35 mouse cellular contexts compared by ENCODE assay signal in genomic region chr11:50736548-50736947, GRCm38 (mm10).
"Had no signal": no experiment of that assay in that cellular context is flagged by ENCODE, and none has a peak within 500 bp of the region (broad histone marks: within the 10 kb centered on the region; RNA-seq: fewer than 3 reads in every experiment).

No protein-coding gene starts in this region.

- H3K27me3 ChIP-seq: heart, embryonic 15.5 days; hindbrain, embryonic 12.5 days; hindbrain, embryonic 13.5 days; hindbrain, embryonic 15.5 days; intestine, embryonic 15.5 days; kidney, embryonic 15.5 days had no signal

- H3K4me1 ChIP-seq: hindbrain, embryonic 12.5 days; hindbrain, embryonic 13.5 days; hindbrain, embryonic 15.5 days; kidney, embryonic 15.5 days had no signal

- H3K9me3 ChIP-seq: heart, embryonic 10.5 days; heart, embryonic 13.5 days; heart, embryonic 15.5 days; hindbrain, embryonic 10.5 days; hindbrain, embryonic 12.5 days; hindbrain, embryonic 13.5 days; hindbrain, embryonic 15.5 days; intestine, embryonic 15.5 days; kidney, embryonic 15.5 days had no signal

- DNase-seq: heart, postnatal 10 days; heart, postnatal 14 days; heart, postnatal 36 days; heart, postnatal 4 days; kidney, adult 11 months; kidney, adult 18-20 months; kidney, adult 2 months; kidney, adult 8-10 months; kidney, adult 9 months; kidney, postnatal 10 days; kidney, postnatal 14 days; kidney, postnatal 25 days; kidney, postnatal 36 days; kidney, postnatal 4 days; layer of hippocampus, adult 9-11 months; layer of hippocampus, postnatal 36 days had no signal

- H3K4me3 ChIP-seq: heart, embryonic 10.5 days; heart, embryonic 12.5 days; heart, embryonic 13.5 days; heart, embryonic 15.5 days; hindbrain, embryonic 10.5 days; hindbrain, embryonic 12.5 days; hindbrain, embryonic 13.5 days; hindbrain, embryonic 15.5 days; intestine, embryonic 15.5 days; kidney, embryonic 15.5 days; layer of hippocampus, adult 2 months had no signal

- H3K36me3 ChIP-seq: heart, embryonic 10.5 days; heart, embryonic 12.5 days; heart, embryonic 15.5 days; hindbrain, embryonic 10.5 days; hindbrain, embryonic 12.5 days; hindbrain, embryonic 13.5 days; hindbrain, embryonic 15.5 days; intestine, embryonic 15.5 days; kidney, embryonic 15.5 days had no signal

- H3K4me2 ChIP-seq: heart, embryonic 11.5 days; heart, embryonic 12.5 days; heart, embryonic 13.5 days; heart, embryonic 15.5 days; hindbrain, embryonic 12.5 days; hindbrain, embryonic 13.5 days; hindbrain, embryonic 14.5 days; hindbrain, embryonic 15.5 days; intestine, embryonic 15.5 days; kidney, embryonic 15.5 days had no signal

- H3K27ac ChIP-seq: heart, embryonic 10.5 days; heart, embryonic 13.5 days; heart, embryonic 15.5 days; hindbrain, embryonic 10.5 days; hindbrain, embryonic 12.5 days; hindbrain, embryonic 13.5 days; hindbrain, embryonic 14.5 days; hindbrain, embryonic 15.5 days; hindbrain, postnatal 0 days; intestine, embryonic 15.5 days; kidney, embryonic 15.5 days; kidney, postnatal 0 days; layer of hippocampus, adult 2 months had no signal

- ATAC-seq: hindbrain, embryonic 16.5 days; hindbrain, postnatal 0 days; inflammation-experienced regulatory T-cells, adult 6 months; intestine, embryonic 15.5 days; intestine, embryonic 16.5 days; intestine, postnatal 0 days had no signal

- H3K9ac ChIP-seq: heart, embryonic 12.5 days; heart, embryonic 13.5 days; heart, embryonic 15.5 days; hindbrain, embryonic 12.5 days; hindbrain, embryonic 13.5 days; hindbrain, embryonic 14.5 days; hindbrain, embryonic 15.5 days; intestine, embryonic 15.5 days; kidney, embryonic 15.5 days had no signal
